Mouse (Mus musculus) liver, postnatal 0 days (tissue): ENCODE measurements around the gene Ddx52. TPM values are rescaled to one million over a fixed set of nuclear protein-coding genes. Genes with fewer than 3 reads are reported as not detected.

ENCODE experiments used
- ATAC-seq: fragments of 200-750 bp; cut with Nextera tagmentation; 2 replicates; pipeline ENCODE4 v1.8.0; 2017; ENCODE audit warnings: mild to moderate bottlenecking, moderate library complexity
- DNase-seq: peaks from one replicate; pipeline ENCODE4 v3.0.0-alpha.2; 2016
- H3K27ac ChIP-seq: fragments of 300-500 bp; sonication (generic); 2 replicates; pipeline ENCODE4 v1.5.1; 2014; ENCODE audit warnings: antibody characterized with exemption, moderate library complexity, mild to moderate bottlenecking, low read depth
- H3K27me3 ChIP-seq: fragments of 300-500 bp; sonication (generic); 2 replicates; pipeline ENCODE4 v1.6.1; 2014; ENCODE audit warnings: low read length, control low read depth, mixed read lengths; ENCODE audit not compliant: insufficient read depth
- H3K36me3 ChIP-seq: fragments of 300-500 bp; sonication (generic); replicated peaks from 2 replicates; pipeline ENCODE4 v1.6.1; 2014; ENCODE audit warnings: mild to moderate bottlenecking, control low read depth, low read length, moderate library complexity, mixed read lengths; ENCODE audit not compliant: insufficient read depth
- H3K4me1 ChIP-seq: fragments of 300-500 bp; sonication (generic); 2 replicates; pipeline ENCODE4 v1.6.1; 2014; ENCODE audit warnings: antibody characterized with exemption, mild to moderate bottlenecking, control low read depth; ENCODE audit not compliant: insufficient read depth
- H3K4me2 ChIP-seq: fragments of 300-500 bp; sonication (generic); 2 replicates; pipeline ENCODE4 v1.6.1; 2014; ENCODE audit warnings: low read depth, mild to moderate bottlenecking, low read length, moderate library complexity, mixed read lengths
- H3K4me3 ChIP-seq: fragments of 300-500 bp; sonication (generic); 2 replicates; pipeline ENCODE4 v1.5.1; 2014; ENCODE audit warnings: low read depth, low read length
- H3K9ac ChIP-seq: fragments of 300-500 bp; sonication (generic); replicated peaks from 2 replicates; pipeline ENCODE4 v1.6.1; 2014; ENCODE audit warnings: mild to moderate bottlenecking, moderate library complexity
- H3K9me3 ChIP-seq: fragments of 300-500 bp; sonication (generic); 2 replicates; pipeline ENCODE4 v1.6.1; 2016; ENCODE audit warnings: mild to moderate bottlenecking, control low read depth, low read length, mixed read lengths
- CTCF ChIP-seq: sonication (generic); IDR thresholded peaks from 2 replicates; pipeline ENCODE4 v1.5.1; 2016; ENCODE audit warnings: antibody characterized with exemption, low read depth
- EP300 ChIP-seq: IDR thresholded peaks from 2 replicates; pipeline ENCODE4 v1.6.1; 2016; ENCODE audit warnings: antibody characterized with exemption, low read depth, mild to moderate bottlenecking
- WGBS: fragments of 180-500 bp; shearing (Covaris S2); extraction: QIAGEN DNeasy Blood & Tissue Kit; methylation state at CpG from one replicate; pipeline ENCODE4 v1.1.7; 2014; ENCODE audit not compliant: insufficient replicate concordance; 5-methylcytosine and 5-hydroxymethylcytosine counted together
- polyA plus RNA-seq: library from polyadenylated mRNA; unstranded; fragments of >200 nt; fragmentation: Nextera tagmentation; extraction: Ambion mirVana; gene quantifications from 2 replicates; pipeline ENCODE4 v1.2.1, GENCODE M21; 2015

Gene Ddx52
- polyA plus RNA-seq, 1 experiment from 2014 or later, result 12.5 TPM

DNA sequence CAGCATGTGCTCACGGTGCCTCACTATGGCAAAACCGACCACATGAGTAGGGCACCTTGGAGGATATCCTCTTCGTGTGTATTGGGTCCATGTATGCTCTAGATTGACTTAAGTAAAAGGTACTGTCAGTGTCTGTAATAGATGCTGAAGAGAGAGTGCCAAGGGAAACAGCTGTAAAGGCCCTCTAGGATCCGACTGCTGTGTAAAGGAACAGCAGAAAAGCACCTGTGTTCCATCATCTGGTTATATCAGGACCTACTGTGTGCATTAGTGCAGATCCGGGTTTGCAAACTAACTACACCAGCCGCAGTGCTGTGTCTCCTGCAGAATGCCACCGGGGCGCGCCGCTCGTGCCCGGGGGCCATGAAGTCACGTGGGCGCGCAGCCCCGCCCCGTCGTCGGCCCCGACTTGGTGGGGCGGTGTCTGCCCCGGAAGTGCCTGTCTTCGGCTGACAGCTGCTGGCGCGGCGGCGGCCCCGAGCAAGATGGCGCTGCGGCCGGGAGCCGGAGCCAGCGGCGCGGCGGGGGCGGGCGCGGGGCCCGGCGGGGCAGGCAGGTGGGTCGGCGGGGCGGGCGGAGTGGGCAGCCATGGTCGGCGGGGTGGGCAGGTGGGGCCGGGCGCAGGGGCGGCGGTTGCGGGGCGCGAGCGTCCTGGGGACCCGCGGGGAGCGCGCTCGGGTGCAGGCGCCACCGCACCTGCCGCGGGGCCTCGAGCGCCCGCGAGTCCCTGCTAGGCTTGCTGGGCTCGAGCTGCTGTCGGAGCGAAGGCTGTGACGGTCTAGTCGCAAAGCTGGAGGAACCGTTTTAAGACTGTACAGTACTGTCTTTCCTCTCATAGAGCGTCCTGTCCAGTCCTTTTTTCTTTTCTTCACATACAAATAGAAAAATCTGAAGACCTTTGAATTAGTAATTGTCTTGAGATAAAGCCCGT is 22.4 kb downstream of the Ddx52 start, which contains the start of gene Synrg:
Gene Synrg (plus strand): TSS at position 438 of the 931 bp plus-strand sequence.
- peak within 1 kb of the TSS; percentile 82 for H3K4me2 ChIP-seq
- H3K9me3 ChIP-seq, result no peaks in the 10 kb centered on the region
- TF ChIP-seq EP300 (no peak), CTCF (0 out of 2 replicates have a peak, but pooled peaks have one; percentile 2)
- H3K4me1 ChIP-seq, result peaks cover 17% of the 10 kb centered on the region
- H3K9ac ChIP-seq, result peak within 1 kb of the TSS; percentile 85
- H3K36me3 ChIP-seq, result peaks cover 37% of the 10 kb centered on the region
- peak within 1 kb of the TSS; percentile 84 for H3K27ac ChIP-seq
- peak within 1 kb of the TSS; percentile 73 for H3K4me3 ChIP-seq
- 2% methylated on average over 73 of the region's 76 CpGs for WGBS
- peak; percentile 93 for DNase-seq
- ATAC-seq, result peak; percentile 98
- no peaks in the 10 kb centered on the region for H3K27me3 ChIP-seq

DNA sequence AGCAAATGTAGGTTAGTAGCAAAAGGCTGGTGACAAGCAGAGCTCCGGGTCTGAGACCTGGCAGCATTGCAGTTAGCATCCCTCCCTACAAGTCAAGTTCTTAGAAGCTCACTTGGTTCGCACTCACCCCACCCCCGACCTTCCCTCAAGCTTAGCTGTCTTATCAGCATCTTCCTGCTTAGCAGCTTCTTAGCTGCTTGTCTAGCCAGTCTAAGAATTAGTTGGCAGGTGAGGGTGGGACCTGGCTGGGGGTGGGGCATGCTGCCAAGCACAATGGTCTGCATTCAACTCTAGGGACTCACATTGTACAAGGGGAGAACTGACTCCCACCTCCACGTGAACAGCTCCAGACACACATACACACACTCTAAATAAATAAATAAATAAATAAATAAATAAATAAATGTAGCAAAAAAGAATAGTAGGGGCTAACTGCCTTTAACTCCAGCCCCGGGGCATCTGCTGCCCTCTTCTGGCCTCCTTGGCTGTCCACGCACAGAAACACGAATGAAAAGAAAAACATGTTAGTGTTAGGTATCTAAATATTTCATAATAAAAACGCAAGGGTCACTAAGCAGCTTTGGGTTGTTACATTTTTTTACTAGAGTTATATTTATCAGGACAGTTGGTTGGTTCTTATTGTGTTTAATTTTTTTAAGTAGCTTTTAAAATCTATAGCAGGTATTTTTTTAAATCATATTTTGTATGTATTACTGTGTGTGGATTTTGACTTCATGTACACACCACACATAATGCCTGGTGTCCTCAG is 25.8 kb downstream of the Ddx52 start:
- Histone ChIP-seq H3K4me3 (no peak overlapping the region), H3K4me2 (no peak overlapping the region), H3K36me3 (peaks cover 12% of the 10 kb centered on the region), H3K9me3 (no peaks in the 10 kb centered on the region), H3K9ac (no peak overlapping the region), H3K4me1 (peaks cover 17% of the 10 kb centered on the region), H3K27me3 (no peaks in the 10 kb centered on the region), H3K27ac (no peak overlapping the region)
- 51% methylated on average over 8 of the region's 8 CpGs for whole genome bisulfite sequencing
- DNase-seq (peak; percentile 15), ATAC-seq (no peak)
- TF ChIP-seq EP300 (no peak), CTCF (peak; percentile 29)

DNA sequence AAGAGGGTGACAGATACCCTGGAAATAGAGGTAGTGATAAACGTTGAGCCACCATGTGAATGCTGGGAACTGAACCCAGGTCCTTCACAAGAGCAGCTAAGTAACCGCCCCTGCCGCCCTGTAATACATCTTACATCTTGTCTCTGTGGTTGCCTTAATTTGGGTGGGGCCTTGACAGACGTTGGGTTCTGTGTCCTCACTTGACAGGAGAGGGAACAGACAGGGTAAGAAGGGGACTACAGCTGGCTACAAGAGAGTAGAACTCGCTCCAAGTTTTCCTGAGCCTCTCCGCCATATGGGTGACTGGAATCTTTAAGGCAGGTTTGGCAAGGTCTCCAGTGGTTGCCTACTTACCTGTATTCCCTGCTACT is 26.3 kb downstream of the Ddx52 start:
- Histone ChIP-seq H3K27ac (no peak overlapping the region), H3K36me3 (peaks cover 8% of the 10 kb centered on the region), H3K27me3 (no peaks in the 10 kb centered on the region), H3K4me1 (peaks cover 17% of the 10 kb centered on the region), H3K4me3 (no peak overlapping the region), H3K9me3 (no peaks in the 10 kb centered on the region), H3K9ac (no peak overlapping the region), H3K4me2 (no peak overlapping the region)
- ATAC-seq (no peak), DNase-seq (no peak)
- 64% methylated on average over 6 of the region's 6 CpGs for WGBS
- TF ChIP-seq CTCF, result no peak
- no peak for TF ChIP-seq EP300

DNA sequence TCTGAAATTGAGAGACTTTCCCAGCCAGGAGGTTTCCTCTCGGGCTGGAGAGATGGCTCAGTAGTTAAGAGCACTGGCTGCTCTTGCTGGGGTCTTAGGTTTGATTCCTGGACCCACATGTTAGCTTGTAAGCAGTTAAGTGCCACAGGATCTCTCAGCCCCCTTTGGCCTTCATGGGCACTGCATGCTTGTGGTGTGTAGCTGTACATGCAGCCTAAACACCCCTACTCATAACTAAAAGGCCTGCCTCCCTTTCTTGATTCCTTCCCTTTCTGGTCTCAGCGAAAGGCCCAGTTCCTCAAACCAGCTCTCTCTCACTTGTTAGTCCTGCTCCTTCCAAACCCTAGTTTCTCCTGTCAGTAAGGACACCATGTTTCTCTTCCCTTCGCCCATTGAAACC is 27.2 kb downstream of the Ddx52 start:
- no peak overlapping the region for H3K4me3 ChIP-seq
- DNase-seq (no peak), ATAC-seq (no peak)
- no peaks in the 10 kb centered on the region for H3K27me3 ChIP-seq
- H3K36me3 ChIP-seq, result peaks cover 6% of the 10 kb centered on the region
- 79% methylated on average over 3 of the region's 3 CpGs for WGBS
- no peak overlapping the region for H3K4me2 ChIP-seq
- H3K9ac ChIP-seq, result no peak overlapping the region
- no peaks in the 10 kb centered on the region for H3K9me3 ChIP-seq
- no peak overlapping the region for H3K27ac ChIP-seq
- peaks cover 12% of the 10 kb centered on the region for H3K4me1 ChIP-seq
- TF ChIP-seq CTCF (0 out of 2 replicates have a peak, but pooled peaks have one; percentile 15), EP300 (no peak)

DNA sequence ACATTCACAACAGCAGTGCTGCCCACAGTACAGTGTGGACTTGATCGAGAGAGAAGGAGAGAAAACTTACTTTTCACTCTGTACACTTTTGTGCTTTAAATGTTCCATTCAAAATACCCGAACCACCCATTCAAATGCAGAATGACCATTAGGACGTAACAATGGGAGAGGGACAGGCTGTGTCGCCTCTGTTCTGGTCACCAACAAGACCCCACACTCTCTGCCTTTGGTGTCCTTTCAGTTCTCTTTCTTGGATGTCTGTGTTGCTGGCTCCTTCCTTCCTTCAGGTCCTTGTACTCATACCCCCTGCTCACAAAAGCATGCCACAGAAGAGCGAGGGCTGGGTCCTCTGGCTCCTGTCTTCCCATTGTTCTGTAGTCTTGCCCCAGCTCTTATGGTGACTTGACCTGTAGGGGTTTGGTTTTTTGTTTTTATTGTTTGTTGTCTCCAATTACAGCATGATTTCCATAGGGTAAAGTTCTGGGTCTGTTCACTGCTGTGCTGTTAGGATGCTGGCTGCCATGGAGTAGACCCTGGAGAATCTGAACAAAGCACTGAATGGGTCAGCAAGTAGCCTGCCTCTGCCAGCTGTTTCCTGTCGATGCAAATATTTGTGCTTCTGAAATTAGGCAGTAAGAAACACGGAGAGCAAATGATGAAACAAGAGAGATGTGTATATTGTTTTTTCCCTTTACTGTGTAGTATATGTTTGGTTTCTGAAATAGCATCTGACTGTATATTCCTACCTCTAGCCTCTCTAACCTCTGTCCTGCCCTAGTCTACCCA is 32.9 kb downstream of the Ddx52 start:
- no peak for DNase-seq
- Histone ChIP-seq H3K36me3 (peaks cover 43% of the 10 kb centered on the region), H3K4me2 (no peak overlapping the region), H3K9me3 (no peaks in the 10 kb centered on the region), H3K4me3 (no peak overlapping the region), H3K27ac (no peak overlapping the region), H3K4me1 (0 out of 2 replicates have a peak, but pooled peaks cover 4% of the 10 kb centered on the region), H3K27me3 (no peaks in the 10 kb centered on the region), H3K9ac (no peak overlapping the region)
- no peak for ATAC-seq
- TF ChIP-seq CTCF, result no peak
- no peak for TF ChIP-seq EP300
- 68% methylated on average over 7 of the region's 7 CpGs for WGBS
